Mouse (Mus musculus) urinary bladder, postnatal 4 days (tissue): ENCODE measurements around the gene Fut8.

Experiments
- DNase-seq, 2 experiments: peaks; one replicate each; pipeline ENCODE4 v3.0.0; 2021 to 2022; ENCODE audit warnings: low spot score in 2 of 2

Gene Fut8

DNA sequence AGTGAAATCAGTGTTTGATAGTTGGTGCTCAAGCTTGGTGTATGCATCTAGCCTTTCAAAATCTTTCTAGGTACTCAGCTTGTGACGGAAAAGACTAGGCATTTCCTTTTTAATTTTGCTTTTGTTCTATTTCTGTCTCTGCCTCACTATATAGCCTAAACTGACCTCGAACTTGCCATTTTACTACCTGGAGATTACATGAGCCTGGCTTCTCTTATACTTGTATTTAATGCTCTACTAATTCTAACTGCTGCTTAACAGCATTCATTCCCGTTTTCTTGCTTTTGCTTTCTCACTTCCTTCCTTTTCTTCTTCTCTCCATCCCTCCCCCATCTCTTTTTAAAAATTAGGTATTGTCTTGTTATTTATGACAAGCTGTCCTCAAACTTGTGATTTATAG is 67.6 kb downstream of the Fut8 start:
- DNase-seq = no peak

DNA sequence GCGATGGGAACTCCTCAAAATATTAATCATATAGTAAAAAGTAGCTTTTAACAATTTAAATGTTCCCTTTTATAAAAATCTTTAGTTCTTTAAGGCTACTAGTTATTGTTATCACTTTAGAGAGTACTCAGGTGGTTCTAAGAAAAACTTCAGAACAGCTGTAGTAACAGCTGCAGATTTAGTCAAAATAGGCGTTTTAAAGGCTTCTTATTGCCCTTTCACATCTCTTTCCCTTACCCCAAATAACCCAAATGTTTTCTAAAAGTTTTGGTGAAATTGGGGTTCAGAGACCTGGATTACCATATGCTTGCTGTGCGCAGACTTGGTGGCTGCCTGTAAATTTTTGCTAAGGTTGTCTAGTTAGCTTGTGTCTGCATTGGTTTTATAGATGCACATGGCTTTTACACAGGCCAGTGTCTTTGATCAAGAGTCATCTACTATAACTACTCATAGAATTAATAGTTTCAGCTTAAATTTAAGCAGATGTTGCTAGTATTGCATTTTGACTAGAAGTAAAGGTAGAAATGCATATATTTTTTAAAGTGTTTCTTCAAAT is 68.9 kb downstream of the Fut8 start:
- DNase-seq = no peak

DNA sequence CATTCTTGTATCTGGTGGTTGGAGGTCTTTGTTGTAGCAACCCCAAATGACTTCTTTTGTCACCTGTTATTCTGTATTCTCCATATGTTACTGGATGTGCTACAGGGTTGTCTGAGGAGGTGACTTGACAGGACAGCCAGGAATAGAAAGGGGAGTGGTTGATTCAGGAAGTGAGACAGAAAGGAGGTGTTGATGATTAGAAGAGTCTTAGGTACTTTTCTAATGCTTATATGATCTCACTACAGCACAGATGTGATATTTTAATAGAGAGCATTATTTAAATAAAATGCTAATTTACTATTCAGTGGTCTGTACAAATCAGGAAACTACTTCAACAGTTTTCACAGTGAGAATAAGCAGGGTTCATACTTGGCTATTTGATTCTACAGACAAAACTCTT is 71.6 kb downstream of the Fut8 start:
- no peak for DNase-seq

DNA sequence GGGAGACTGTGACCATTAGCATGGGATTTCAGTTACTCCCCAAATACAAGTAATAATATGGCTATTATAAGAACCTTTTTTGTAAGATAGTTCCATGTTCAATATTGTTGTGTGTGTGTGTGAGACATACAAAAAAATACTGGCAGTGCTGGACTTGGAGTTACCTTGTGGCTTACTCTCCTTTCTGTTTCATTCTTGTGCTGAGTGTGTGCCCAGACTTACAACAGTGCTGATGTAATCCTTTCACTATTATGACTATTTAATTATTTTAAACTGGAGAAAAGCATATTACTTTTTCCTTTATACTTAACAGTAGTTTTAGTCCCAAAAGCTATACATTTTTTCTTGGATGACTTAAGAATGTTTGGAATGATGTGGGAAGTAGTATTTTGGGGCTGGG is 75.6 kb downstream of the Fut8 start:
- no peak for DNase-seq

DNA sequence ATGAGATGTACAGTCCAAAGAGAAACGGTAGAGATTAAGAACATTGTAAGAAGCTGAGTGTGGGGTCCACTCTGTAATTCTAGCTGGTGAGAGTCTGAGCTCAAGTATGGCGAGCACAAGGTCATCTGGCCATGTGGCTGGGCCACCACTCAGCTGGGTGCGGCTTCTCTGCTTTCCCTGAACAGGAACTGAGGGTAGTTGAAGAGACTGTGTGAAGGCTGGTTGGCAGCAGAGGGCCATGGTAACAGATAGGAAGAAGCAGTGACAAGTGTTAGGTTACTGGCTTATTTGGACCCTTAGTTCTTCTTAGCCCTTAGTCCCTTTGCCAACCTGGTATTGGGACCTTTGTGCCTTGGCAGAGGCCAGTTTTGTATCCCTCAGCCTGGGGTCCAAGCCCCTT is 86.2 kb downstream of the Fut8 start:
- DNase-seq = no peak

DNA sequence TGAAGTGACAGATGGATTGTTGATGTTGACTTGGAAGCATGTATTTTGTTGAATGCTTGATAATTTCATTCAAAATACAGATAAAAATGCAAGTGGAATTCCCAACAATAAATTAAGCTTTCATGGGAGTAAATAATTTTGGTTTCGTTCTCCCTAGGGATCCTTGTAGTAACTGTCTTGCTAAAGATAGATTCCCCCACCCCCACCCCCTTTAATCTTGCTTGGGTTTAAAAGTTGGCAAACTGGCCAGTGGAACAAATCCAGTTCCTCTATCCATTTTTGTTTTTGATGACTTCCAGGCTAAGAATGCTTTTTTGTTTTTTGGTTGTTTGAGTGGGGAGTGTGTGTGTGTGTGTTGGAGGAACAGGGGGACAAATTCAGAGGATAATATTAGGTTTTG is 108.6 kb downstream of the Fut8 start:
- DNase-seq = no peak

DNA sequence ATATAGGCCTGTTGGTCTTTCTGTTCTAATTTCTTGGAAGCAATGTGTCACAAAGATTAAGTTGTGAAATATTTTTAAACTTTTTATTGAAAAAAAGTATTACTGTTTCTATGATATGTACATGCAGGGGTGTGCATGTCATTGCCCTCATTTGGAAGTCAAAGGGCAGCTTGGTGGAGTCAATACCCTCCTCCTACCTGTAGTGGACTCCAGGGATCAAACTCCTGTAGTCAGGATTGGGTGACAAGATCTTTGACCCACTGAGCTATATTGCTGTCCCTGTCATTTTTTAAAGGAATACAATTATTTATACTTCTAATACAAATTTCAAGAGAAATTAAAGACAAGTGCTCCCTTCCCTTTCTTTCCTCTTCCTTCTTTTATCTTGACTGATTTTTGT is 111.6 kb downstream of the Fut8 start:
- DNase-seq = no peak

DNA sequence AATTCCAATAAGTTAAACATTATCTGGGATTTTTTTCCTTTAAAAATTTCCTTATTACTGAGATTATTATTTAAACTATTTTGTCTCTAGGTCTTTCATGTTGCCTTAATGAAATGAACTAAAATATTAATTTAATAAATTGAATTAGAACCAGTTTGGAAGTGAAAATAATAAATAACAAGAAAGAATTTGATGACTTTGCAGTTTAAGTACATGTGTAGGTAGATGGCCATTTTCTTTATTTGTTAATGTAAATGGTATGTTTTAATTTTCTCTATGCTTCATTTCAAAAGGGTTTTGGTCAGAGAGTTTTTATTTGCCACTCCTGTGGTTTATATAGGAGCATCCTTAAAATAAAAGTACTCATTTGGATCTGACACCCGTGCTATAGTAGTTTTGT is 177.8 kb downstream of the Fut8 start:
- DNase-seq = no peak

DNA sequence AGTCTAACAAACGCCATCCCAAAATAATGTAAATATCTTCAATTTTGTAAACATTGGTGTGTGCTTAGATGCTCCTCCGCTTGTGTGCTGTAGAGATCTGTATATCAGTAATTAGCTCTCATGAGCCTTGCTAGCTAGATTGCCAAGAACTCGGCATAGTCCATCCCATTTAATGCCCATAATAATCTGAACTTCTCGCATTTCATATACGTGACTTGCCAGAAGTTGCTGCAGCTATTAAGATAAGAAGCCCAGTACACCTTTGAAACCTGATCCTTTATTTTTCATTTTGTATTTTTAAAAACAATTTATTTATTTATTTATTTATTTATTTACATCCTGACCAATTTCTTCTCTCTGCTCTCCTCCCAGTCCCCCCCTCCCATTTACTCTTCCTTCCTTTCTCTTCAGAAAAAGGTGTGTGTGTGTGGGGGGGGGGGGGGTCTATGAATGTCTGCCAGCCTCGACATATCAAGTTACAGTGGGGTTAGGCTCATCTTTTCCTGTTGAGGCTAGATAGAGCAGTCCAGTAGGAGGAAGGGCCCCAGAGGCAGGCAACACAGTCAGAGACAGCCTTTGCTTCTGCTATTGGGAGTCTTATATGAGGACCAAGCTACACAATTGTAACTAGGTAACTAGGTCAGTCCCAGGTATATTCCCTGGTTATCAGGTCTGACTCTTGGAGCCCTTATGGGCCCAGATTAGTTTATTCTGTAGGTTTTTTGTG is 183.9 kb downstream of the Fut8 start:
- DNase-seq = no peak

DNA sequence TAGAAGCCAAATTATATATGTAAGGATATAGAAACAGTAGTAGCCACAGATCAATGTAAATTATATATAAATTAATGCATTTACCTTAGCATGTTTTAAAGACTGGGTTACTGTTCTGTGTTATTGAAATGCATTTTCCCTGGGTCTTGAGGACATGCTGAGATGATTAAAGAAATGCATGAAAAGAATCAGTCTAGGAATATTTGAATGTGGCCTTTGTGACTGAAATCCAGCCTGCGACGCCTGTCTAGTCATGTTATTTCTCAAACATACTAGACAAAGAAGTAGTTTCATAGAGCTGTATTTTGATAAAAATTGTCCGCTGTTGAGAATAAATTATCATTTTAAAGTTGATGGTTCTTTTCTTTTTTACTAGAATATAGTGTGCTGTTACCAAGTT is 188.2 kb downstream of the Fut8 start:
- no peak for DNase-seq

DNA sequence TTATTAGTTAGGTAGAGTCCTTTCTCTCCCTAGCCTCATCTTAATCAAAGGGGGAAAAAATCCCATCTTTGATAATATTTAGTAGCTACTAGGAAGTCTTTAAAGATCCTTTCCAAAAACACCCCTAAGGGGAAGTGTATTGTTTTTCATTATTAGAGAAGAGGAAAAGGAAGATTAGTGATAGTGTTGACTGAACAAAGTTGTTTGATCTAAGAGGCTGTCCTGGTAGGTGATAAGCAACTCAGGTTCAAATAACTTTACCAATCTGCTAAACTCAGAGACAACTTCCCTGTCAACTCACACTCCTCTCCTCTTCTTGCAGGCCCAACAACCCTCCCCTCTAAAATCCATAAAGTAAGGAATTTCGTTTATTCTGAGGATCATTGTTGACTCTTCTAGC is 190.2 kb downstream of the Fut8 start:
- DNase-seq = no peak

DNA sequence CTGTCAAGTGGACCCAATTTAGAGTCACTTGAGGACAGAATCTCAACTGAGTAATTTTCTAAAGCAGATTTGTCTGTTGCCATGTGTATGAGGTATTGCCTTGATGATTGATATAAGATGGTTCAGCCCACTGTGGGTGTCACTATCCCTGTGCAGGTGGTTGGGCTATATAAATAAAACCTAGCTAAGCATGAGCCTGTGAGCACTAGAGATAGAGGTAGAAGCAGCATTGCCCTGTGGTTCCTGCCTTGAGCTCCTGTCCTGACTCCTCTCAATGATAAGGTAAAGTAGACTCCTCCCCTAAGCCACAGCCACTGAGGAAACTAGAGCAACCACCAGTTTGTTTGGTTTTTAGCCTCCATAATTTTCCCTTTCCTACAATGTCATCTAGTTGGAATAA is 191.5 kb downstream of the Fut8 start:
- DNase-seq = no peak

DNA sequence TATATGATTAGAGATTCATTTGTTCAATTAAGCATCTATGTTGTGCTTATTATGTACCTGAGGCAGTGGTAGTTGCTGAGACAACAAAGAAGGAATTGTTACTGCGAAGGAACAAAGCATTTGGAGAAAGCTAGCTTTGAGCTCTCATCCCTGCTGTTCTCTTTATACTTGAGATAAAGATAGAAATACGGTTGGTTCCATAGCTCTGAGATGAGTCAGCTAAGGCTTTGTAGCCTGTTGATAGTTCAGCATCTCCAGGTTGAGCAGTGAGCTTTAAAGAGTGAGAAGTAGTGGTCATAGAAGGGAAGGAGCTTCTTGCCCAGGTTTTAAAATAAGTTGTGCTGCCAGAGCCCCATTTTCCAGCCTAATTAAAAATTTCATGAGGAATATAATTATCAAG is 198.8 kb downstream of the Fut8 start:
- no peak for DNase-seq

DNA sequence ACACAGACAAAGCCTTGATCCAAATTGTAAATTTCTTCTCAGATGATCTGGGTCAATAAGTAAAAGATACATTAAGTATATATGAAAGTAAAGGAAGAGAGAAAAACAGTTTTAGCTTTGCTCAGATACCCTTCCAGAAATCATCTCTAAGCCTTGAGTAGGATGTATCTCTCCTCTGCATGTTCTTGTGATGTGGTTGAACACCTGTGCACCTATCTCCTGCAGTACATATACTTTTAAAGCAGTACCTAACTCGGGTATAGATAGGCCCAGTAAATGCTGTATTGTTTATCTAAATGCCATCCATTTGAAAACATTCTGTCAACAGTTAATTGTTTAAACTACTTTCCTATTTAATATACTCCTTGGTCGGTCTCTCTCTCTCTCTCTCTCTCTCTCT is 212.9 kb downstream of the Fut8 start:
- no peak for DNase-seq

DNA sequence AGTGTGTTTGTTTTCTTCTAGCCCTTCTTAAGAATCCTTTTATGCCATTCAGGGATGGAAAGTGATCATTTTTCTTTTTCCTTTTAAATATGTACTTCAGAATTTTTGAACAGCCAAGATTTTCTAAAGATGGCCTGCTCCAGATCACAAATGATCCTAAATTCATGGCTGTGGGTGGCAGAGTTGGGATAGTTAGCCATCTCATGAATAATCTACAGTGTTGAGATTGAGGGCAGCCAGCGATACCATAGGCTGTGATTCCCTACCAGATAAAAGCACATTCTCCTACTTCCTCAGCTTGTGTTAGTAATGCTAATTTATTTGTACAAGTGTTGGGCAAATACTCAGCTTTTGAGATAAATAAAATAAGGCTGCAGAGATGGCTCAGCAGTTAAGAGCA is 228.3 kb downstream of the Fut8 start:
- DNase-seq = no peak

DNA sequence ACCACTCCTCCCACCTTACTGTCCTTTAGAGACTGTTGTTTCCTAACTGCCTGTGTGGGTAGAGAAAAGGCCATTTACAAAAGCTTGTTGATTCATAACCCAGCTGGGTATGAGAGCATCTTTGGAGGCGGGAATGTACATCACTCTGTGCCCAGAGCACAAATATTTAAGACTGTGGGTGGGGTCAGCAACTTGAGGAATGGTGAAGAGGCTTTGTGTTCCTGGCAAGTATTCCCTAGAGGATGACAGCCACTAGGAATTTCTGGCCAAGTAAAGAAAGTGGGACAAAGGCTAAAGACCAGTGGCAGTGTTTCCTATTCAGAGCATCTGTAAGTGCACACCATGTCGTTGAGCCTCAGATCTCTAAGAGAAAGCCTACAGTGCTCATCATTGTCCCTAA is 242.0 kb downstream of the Fut8 start:
- DNase-seq = no peak

DNA sequence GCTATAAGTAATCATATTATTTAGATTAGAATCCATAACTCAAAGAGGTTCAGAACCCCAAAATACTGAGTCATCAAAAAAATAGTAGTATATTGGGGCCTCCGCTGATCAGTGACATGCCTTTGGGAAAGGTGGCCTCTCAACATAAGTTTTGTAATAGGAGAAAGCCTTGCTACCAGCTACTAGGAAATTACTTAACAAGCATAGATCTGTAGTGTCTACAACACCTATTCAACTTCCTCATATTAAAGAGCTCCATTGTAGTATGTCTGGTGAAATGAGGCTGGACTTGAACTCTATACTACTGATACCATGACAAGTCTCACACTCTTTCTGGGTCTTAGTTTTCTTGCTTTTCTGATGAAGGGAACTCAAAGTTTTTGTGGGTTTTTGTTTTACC is 243.2 kb downstream of the Fut8 start:
- DNase-seq = no peak

DNA sequence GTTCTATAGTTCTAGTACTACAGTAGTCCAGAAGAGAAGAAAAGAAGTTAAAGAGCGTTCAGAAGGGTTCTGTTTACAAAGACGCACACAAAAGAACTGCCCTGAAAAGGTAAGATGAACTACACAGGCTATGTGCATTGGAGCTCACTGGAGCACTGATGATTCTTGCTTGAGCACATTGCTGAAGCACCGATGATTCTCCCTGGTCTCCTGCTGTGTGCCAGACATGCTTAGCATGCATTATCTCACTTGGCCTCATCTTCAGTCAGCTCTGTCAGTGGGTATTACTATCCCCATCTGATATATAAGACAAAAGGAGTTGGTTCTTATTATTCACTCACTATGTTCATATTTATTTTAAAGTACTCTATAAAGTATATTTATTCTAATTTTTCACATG is 243.9 kb downstream of the Fut8 start:
- DNase-seq = no peak

DNA sequence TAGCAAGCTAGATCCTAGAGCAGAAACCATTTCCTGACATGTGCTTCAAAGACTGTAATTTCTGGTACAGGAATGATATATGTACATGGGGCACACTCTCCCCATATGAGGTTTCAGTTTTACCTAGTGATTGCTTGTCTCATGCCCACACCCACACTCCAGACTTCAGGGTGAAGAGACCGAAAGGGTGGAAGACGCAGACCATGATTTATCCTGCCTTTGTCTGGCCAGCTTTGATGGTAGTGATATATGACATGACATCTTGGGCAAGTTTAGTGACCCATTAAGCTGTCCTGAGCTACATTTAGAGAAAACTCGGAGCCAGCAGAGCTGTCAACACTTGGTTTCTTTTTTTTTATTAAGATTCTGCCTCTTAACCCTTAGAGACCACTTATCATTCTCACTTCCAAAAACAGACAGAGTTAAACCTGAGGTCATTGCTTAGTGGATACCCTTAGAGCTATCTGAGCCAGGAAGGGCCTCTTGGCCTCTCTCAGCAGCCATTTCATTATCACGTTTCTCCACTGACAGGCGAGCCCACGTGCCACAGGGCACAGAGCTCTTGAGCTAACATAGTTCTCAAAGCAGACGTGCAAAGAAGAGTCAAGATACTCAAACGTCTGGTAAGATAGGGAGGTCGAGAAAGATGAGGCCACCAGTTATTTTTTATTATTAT is 245.4 kb downstream of the Fut8 start:
- no peak for DNase-seq

DNA sequence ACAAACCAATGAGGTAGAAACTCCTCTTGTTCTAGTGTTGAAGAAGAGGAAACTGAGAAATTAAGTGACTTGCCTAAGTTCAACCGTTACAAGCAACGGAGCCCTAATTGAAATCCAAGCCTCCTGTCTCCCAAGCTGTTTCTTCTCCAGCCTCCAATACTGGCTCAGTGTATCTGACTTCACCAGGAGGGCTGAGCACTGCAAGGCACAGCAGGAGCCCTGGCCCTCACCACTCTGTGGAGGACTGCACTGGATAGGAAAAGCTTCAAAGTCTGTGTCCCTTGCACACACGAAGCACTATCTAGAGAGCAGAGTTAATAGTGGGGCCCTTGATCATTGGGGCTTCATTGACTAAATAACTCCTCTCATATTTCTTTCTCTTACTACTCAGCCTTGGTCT is 246.8 kb downstream of the Fut8 start:
- no peak for DNase-seq

DNA sequence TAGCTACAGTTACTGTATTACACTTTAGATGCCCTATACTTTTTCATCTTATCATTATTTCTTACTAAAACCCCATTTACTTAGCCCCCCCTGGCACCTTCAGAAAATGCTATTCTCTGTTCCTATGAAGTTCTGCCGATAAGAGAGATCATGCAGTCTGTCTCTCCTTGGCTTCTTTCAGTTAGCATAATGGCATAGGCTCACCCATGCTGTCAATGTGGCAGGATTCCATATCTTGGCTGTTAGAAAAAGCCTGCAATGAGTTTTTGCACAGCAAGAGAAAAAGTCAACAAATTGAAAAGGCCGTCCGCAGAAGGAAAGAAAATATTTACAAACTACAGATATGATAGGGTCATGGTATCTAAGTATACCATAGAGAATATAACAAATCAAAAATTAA is 253.6 kb downstream of the Fut8 start:
- no peak for DNase-seq

DNA sequence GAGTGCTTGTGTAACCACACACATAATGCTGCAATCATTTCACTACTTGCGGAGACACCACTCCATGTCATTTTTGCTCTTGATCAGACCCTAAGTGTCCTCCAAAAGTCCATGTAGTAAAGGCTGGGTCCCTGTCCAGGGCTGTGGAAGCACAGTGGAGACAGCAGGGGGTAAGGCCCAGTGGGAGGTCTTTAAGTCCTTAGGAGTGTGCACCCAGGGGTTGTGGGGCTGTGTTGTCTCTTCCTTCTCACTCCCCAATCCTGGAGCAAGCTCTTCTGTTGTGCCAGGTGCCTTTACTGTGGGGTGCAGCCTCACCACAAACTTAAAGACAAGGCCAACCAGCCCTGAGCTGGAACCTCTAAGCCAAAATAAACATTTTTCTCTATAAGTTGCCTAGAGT is 257.9 kb downstream of the Fut8 start:
- no peak for DNase-seq

DNA sequence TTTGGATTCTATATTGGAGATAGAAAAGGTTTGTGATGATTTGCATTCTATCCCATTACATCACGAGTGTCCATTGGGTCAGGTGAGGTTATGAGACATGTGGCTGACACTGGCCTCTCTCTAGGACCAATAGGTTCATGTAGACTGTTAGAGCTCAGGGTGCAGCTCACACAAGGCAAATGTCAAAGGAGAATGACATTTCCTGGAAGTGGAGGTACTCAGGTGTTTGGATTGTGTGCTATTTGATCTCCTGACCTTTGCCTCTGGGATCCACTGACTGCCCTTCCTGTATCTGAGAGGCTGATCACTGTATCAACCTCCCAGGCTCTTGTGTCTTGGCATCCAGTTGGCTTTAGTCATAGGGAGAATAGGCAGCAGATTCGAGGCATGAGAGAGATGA is 260.2 kb downstream of the Fut8 start:
- DNase-seq = no peak
